Mouse (Mus musculus) limb, embryonic 12.5 days (tissue): ENCODE measurements around the gene Kalrn. TPM values are rescaled to one million over a fixed set of nuclear protein-coding genes. Genes with fewer than 3 reads are reported as not detected.

ENCODE experiments used
- ATAC-seq: fragments of 200-750 bp; cut with Nextera tagmentation; 2 replicates; pipeline ENCODE4 v1.8.0; 2017; ENCODE audit warnings: low read depth, moderate TSS enrichment; ENCODE audit not compliant: insufficient number of reproducible peaks, insufficient read depth, low FRiP score, low TSS enrichment
- H3K27ac ChIP-seq: fragments of 300-500 bp; sonication (generic); 2 replicates; pipeline ENCODE4 v1.5.1; 2016; ENCODE audit warnings: mild to moderate bottlenecking, moderate library complexity
- H3K27me3 ChIP-seq: fragments of 300-500 bp; sonication (generic); 2 replicates; pipeline ENCODE4 v1.6.1; 2016; ENCODE audit warnings: mild to moderate bottlenecking, moderate library complexity
- H3K36me3 ChIP-seq: fragments of 300-500 bp; sonication (generic); 2 replicates; pipeline ENCODE4 v1.6.1; 2016; ENCODE audit warnings: mild to moderate bottlenecking, moderate library complexity
- H3K4me1 ChIP-seq: fragments of 300-500 bp; sonication (generic); replicated peaks from 2 replicates; pipeline ENCODE4 v1.6.1; 2016
- H3K4me2 ChIP-seq: fragments of 300-500 bp; sonication (generic); 2 replicates; pipeline ENCODE4 v1.6.1; 2016; ENCODE audit warnings: mild to moderate bottlenecking, moderate library complexity
- H3K4me3 ChIP-seq: fragments of 300-500 bp; sonication (generic); replicated peaks from 2 replicates; pipeline ENCODE4 v1.5.1; 2016; ENCODE audit warnings: mild to moderate bottlenecking
- H3K9ac ChIP-seq: fragments of 300-500 bp; sonication (generic); replicated peaks from 2 replicates; pipeline ENCODE4 v1.6.1; 2016; ENCODE audit warnings: mild to moderate bottlenecking, moderate library complexity
- H3K9me3 ChIP-seq: fragments of 300-500 bp; sonication (generic); 2 replicates; pipeline ENCODE4 v1.6.1; 2016; ENCODE audit warnings: mild to moderate bottlenecking, moderate library complexity
- WGBS: fragments of 180-500 bp; shearing (Covaris S2); methylation state at CpG from one replicate; pipeline ENCODE4 v1.1.7; 2016; 5-methylcytosine and 5-hydroxymethylcytosine counted together
- polyA plus RNA-seq: library from polyadenylated mRNA; unstranded; fragments of >200 nt; fragmentation: Nextera tagmentation; extraction: Ambion mirVana; gene quantifications from 2 replicates; pipeline ENCODE4 v1.2.1, GENCODE M21; 2016

The Kalrn gene
- polyA plus RNA-seq, 1 experiment from 2014 or later = 13.1 TPM

DNA sequence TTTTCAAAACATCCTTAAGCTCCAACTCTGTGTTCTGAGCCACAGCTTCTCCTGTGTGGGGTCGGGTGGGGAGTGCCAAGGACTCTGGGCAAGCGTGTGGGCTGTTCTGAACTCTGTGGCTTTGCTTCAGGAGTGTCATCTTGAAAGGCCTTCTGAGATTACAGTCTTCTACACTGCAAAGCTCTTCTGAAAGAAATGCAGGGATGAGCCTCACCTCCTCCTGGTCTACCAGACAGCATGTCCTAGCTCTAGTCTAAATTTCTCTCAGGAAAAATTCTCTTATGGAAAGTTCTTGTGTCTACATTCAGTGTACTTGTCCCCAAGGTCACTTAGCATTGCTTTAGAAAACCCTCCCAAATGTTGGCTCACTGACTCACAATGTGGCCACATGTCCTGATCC is 438.3 kb downstream of the Kalrn start:
- Histone ChIP-seq H3K4me3 (no peak overlapping the region), H3K4me1 (no peaks in the 10 kb centered on the region), H3K27ac (no peak overlapping the region), H3K4me2 (no peak overlapping the region), H3K9ac (no peak overlapping the region), H3K36me3 (no peaks in the 10 kb centered on the region; the same call in 1 of the 2 replicates), H3K27me3 (no peaks in the 10 kb centered on the region), H3K9me3 (no peaks in the 10 kb centered on the region)
- WGBS = 82% methylated on average over 2 of the region's 2 CpGs
- ATAC-seq = no peak

DNA sequence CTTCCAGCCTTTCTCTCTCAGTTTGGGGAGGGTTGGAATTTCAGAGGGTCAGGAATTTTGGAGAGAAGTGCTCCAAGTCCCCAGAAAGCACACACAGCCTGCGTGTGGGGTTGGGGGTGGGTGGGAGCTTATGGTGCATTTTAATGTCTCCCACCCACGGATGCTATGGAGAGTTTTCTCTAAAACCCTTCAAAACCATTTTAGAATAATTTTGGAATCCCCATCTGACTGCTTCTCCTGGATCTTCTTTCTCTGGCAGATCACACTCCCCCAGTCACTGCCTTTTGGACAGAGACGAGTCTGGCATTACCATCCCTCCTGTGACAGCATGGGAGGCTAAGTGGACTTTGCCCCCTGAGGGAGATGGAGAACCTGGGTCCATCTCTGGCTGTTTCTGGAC is 438.7 kb downstream of the Kalrn start:
- Histone ChIP-seq H3K27ac (no peak overlapping the region), H3K9me3 (no peaks in the 10 kb centered on the region), H3K36me3 (no peaks in the 10 kb centered on the region; the same call in 1 of the 2 replicates), H3K27me3 (0 out of 2 replicates have a peak, but pooled peaks cover under 1% of the 10 kb centered on the region), H3K4me2 (no peak overlapping the region), H3K4me3 (no peak overlapping the region), H3K4me1 (no peaks in the 10 kb centered on the region), H3K9ac (no peak overlapping the region)
- ATAC-seq = no peak
- 72% methylated on average over 3 of the region's 3 CpGs for WGBS

DNA sequence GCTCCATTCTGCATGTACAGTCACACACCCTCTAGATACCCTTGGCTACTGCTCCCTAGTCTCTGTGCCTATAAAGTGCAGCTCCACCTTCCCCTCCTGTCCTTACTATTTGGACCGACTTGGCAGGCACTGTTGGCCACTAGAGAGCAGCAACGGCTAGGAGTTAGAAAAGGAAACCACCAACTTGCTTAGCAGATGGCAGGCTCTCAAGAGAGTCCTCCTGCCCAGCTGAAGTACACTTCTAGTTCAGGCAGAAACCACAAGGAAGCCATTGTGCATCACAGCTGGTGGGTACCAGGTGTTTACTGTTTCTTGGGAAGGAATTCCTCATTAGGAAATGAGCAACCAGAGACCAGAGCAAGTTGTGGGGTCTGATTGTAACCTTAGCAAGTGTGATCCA is 447.7 kb downstream of the Kalrn start:
- Histone ChIP-seq H3K9me3 (no peaks in the 10 kb centered on the region), H3K9ac (no peak overlapping the region), H3K36me3 (no peaks in the 10 kb centered on the region), H3K4me1 (peaks cover 15% of the 10 kb centered on the region), H3K4me2 (no peak overlapping the region), H3K27ac (no peak overlapping the region), H3K27me3 (peaks cover 16% of the 10 kb centered on the region; the same call in 1 of the 2 replicates), H3K4me3 (no peak overlapping the region)
- 3% methylated on average over 2 of the region's 2 CpGs for WGBS
- ATAC-seq = peak; percentile 78

DNA sequence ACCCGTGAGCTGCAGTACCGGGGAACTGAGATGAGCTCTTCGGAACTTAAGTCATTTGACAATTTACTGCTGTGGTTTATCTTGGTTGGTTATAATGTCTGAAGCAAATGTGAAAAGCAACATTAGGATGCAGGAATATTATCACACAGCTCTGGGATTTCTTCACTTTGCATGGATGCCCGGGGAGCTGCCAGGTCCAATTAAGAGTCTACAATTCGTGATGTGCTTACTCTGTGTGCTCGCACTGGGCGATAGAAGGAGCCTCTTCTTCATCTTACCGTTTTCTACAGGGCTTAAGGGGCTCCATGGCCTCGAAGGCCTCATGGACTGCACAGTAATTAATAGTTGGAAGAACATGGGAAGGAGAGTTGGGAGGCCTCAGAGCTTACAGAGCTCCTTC is 450.8 kb downstream of the Kalrn start:
- 89% methylated on average over 9 of the region's 9 CpGs for WGBS
- no peaks in the 10 kb centered on the region for H3K36me3 ChIP-seq
- ATAC-seq = no peak

DNA sequence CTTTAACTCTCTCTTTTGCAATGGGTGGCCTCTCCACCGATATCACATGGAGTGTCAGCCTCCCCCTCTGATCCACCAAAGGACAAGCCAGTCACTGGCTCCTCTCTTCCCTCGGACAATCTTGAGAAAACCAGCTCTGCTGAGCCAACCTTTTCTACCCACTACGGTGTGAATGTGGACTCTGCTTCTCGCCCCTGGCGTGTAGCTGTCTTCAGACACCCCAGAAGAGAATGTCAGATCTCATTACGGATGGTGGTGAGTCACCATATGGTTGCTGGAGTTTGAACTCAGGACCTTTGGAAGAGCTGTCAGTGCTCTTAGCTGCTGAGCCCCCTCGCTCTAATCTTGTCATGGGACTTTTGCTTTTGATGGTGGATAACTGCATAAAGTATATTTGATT is 452.0 kb downstream of the Kalrn start:
- H3K4me3 ChIP-seq = no peak overlapping the region
- no peak overlapping the region for H3K4me2 ChIP-seq
- no peaks in the 10 kb centered on the region for H3K9me3 ChIP-seq
- H3K4me1 ChIP-seq = peaks cover 13% of the 10 kb centered on the region
- H3K27ac ChIP-seq = no peak overlapping the region
- no peak overlapping the region for H3K9ac ChIP-seq
- no peak for ATAC-seq
- H3K27me3 ChIP-seq = peaks cover 5% of the 10 kb centered on the region; the same call in 1 of the 2 replicates
- no peaks in the 10 kb centered on the region for H3K36me3 ChIP-seq
- WGBS = 80% methylated on average over 7 of the region's 7 CpGs

More for the DNA sequence above, 450.8 kb downstream of the Kalrn start:
- Histone ChIP-seq H3K27me3 (peaks cover 5% of the 10 kb centered on the region; the same call in 1 of the 2 replicates), H3K9me3 (no peaks in the 10 kb centered on the region), H3K4me2 (no peak overlapping the region), H3K9ac (no peak overlapping the region), H3K27ac (no peak overlapping the region), H3K4me3 (no peak overlapping the region), H3K4me1 (peaks cover 15% of the 10 kb centered on the region)

DNA sequence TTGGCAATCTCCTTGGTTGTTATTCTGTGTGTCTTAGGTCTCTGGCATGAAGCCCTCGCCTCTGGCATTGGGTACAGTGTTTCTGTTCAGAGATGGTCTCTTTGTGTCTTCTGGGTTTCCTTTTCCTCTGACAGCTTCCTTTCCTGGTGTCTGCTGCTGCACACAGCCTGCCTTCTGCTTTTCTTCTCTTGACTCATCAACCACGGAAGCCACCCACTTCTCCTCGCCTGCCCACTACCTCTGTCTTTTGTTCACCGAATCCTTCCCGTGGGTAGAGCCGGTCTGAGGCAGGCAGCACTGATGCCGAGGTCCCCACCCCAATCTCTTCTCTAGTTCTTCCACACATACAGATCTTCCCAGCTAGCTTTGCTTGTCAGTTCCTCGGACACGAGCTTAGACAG is 452.5 kb downstream of the Kalrn start:
- WGBS = 88% methylated on average over 9 of the region's 9 CpGs
- peaks cover 8% of the 10 kb centered on the region for H3K4me1 ChIP-seq
- H3K4me2 ChIP-seq = no peak overlapping the region
- no peaks in the 10 kb centered on the region for H3K9me3 ChIP-seq
- no peak overlapping the region for H3K9ac ChIP-seq
- peaks cover 9% of the 10 kb centered on the region for H3K27me3 ChIP-seq
- no peak for ATAC-seq
- H3K4me3 ChIP-seq = no peak overlapping the region
- no peak overlapping the region for H3K27ac ChIP-seq
- H3K36me3 ChIP-seq = no peaks in the 10 kb centered on the region

DNA sequence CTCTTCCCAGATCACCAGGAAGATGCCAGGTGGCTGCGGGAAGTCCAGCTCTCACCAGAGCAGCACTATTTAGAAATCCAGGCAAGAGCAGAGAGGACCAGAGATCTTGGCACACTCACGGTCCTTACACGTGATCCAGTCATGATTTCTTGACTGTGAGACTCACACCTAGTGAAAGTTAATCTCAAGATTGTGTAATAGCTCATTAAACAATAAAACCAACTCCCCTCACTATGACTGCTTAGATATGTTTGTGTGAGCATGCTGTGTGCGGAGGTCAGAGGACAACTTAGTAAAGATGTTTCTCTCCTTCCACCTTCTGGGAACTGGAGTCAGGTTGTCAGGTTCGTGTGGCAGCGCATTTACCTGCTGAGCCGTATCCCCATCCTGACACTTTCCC is 453.5 kb downstream of the Kalrn start:
- H3K4me2 ChIP-seq = no peak overlapping the region
- 83% methylated on average over 7 of the region's 7 CpGs for WGBS
- H3K4me1 ChIP-seq = no peaks in the 10 kb centered on the region
- no peak for ATAC-seq
- H3K27me3 ChIP-seq = peaks cover 9% of the 10 kb centered on the region
- H3K9ac ChIP-seq = no peak overlapping the region
- no peak overlapping the region for H3K27ac ChIP-seq
- no peaks in the 10 kb centered on the region for H3K9me3 ChIP-seq
- no peak overlapping the region for H3K4me3 ChIP-seq
- H3K36me3 ChIP-seq = no peaks in the 10 kb centered on the region

DNA sequence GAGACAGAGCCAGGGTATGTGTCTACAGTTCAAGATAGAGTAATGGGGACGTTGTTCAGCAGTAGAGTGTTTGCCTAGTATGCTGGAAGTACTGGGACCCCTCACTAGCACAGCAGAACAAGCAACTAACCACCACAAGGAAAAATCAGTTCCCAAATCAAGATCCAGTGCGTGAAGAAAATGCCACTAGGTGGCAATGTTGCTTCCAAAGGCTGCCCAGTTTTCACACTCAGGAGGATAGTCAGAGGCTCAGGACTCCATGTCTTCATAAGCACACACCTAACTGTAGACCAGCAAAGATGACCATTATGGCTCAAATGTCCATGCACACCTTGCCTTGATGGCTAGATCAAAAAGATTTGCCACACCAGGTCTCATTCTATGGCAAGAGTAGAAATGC is 454.0 kb downstream of the Kalrn start:
- WGBS = 21% methylated on average over 2 of the region's 2 CpGs
- no peak overlapping the region for H3K4me3 ChIP-seq
- H3K36me3 ChIP-seq = no peaks in the 10 kb centered on the region

DNA sequence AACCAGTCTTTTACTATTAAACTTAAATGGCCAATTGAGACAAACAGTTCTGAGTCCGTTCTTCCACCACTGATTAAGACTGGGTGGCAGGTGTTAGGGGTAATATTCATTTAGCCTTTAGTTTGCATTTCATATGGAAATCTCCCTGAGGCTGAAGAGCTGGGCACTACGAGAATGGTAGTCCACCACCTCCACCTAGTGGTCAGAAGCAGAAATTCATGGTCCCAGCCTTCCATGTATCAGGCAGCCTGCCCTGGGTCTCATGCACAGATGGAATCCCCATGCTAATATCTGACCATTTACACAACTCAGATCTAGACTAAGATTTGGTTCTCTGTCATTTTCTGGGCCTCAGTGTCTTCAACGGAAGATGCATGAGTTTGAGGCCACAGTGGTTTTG is 458.7 kb downstream of the Kalrn start:
- WGBS = 2% methylated on average over 3 of the region's 3 CpGs
- Histone ChIP-seq H3K4me2 (no peak overlapping the region), H3K9ac (no peak overlapping the region), H3K4me3 (no peak overlapping the region), H3K4me1 (peaks cover 10% of the 10 kb centered on the region), H3K27me3 (peaks cover 4% of the 10 kb centered on the region; the same call in 1 of the 2 replicates), H3K36me3 (no peaks in the 10 kb centered on the region), H3K9me3 (no peaks in the 10 kb centered on the region), H3K27ac (no peak overlapping the region)
- ATAC-seq = no peak

More for the DNA sequence above, 454.0 kb downstream of the Kalrn start:
- H3K4me1 ChIP-seq = no peaks in the 10 kb centered on the region
- ATAC-seq = no peak
- H3K9me3 ChIP-seq = no peaks in the 10 kb centered on the region
- H3K27me3 ChIP-seq = peaks cover 7% of the 10 kb centered on the region
- no peak overlapping the region for H3K9ac ChIP-seq
- H3K4me2 ChIP-seq = no peak overlapping the region
- H3K27ac ChIP-seq = no peak overlapping the region

DNA sequence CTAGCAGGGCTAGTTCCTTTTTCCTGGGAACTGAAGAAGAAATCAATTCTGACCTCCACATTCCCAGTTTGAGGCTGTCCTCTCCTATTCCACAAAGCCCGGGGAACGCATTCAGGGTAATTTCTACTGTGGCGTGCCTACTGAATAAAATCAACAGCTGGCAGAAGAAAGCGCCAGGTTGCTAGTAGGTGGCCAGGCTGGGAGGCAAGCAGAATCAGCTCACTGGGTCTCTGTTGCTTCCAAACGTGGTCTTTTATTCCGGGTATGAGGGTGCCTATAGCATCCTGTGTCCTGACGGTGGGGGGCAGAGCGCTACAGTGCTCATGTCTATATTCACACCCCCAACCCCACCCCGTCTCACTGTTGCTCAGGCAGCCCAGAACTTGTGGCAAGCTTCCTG is 460.2 kb downstream of the Kalrn start:
- H3K4me3 ChIP-seq = no peak overlapping the region
- H3K27ac ChIP-seq = no peak overlapping the region
- H3K36me3 ChIP-seq = no peaks in the 10 kb centered on the region
- no peak overlapping the region for H3K9ac ChIP-seq
- no peaks in the 10 kb centered on the region for H3K9me3 ChIP-seq
- WGBS = 89% methylated on average over 9 of the region's 9 CpGs
- H3K4me2 ChIP-seq = no peak overlapping the region
- peaks cover 4% of the 10 kb centered on the region; the same call in 1 of the 2 replicates for H3K27me3 ChIP-seq
- H3K4me1 ChIP-seq = peaks cover 10% of the 10 kb centered on the region
- ATAC-seq = no peak

DNA sequence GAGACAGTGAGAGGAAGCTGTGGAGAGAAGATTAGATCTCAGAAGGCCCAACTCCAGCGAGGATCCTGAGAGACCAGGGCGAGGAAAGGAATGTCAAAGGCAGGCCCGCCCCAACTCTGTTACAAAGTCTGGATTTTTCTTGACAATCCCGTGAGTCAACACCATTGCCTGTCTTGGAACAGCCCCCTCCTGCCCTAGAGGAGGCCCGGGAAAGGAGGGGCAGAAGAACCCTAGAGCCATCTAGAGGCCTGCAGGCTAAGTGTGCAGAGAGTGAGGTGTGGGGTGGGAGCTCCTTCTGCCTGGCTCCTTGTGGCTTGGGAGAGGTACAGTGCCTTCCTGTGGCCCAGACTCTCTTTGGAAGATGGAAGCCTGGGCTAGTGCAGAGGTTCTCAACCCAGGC is 460.8 kb downstream of the Kalrn start:
- H3K4me1 ChIP-seq = peaks cover 10% of the 10 kb centered on the region
- H3K4me3 ChIP-seq = no peak overlapping the region
- no peak overlapping the region for H3K27ac ChIP-seq
- no peak for ATAC-seq
- WGBS = 24% methylated on average over 5 of the region's 5 CpGs
- peaks cover 4% of the 10 kb centered on the region; the same call in 1 of the 2 replicates for H3K27me3 ChIP-seq
- H3K36me3 ChIP-seq = no peaks in the 10 kb centered on the region
- H3K9me3 ChIP-seq = no peaks in the 10 kb centered on the region
- H3K4me2 ChIP-seq = no peak overlapping the region
- H3K9ac ChIP-seq = no peak overlapping the region

DNA sequence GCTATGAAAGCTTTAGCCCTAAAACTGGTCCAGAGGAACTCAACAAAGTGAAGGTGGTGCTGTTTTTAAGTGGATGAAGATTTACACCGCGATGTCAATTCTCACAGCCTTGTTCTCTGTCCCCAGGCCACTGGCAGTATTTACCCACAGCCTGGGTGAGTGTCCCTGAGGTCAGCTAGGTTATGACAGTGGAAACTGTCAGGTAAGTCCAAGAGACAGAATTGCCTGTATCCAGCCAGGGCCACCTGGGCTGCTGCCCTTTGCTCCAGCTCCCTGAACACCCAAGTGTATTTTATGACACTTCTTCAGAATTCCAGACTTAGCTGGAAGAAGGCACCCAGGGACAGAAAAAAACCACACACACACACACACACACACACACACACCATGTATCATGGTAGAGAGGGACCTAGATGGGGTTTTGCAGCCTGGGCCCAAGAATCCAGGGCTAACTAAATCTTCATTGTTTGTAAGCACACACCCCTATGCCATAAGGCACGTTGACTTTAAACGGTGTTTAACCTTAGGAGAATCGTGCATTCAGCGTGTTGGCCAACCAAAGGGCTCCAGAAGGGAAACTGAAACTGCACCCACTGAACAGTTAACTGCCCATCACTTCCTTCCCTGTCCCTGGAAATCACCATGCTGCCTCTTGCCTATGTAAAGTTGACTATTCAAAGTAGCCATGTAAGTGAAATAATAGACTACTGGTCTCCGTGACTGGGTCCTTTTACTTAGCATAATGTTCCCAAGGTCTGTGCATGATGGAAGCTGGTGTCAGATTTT is 462.3 kb downstream of the Kalrn start:
- Histone ChIP-seq H3K9me3 (no peaks in the 10 kb centered on the region), H3K27ac (no peak overlapping the region), H3K36me3 (no peaks in the 10 kb centered on the region; the same call in 1 of the 2 replicates), H3K4me2 (no peak overlapping the region), H3K9ac (no peak overlapping the region), H3K4me1 (peaks cover 10% of the 10 kb centered on the region), H3K4me3 (no peak overlapping the region), H3K27me3 (peaks cover 2% of the 10 kb centered on the region; the same call in 1 of the 2 replicates)
- WGBS = 81% methylated on average over 7 of the region's 7 CpGs
- ATAC-seq = no peak
